Mouse (Mus musculus) embryonic fibroblast, embryonic 13.5 days (primary cell): ENCODE measurements around the gene Oas2. TPM values are rescaled to one million over a fixed set of nuclear protein-coding genes. Genes with fewer than 3 reads are reported as not detected.

Experiments
- H3K27ac ChIP-seq: 2 replicates; pipeline ENCODE4 v1.5.1; 2012; ENCODE audit warnings: low read length, control low read depth, inconsistent platforms; ENCODE audit not compliant: insufficient read depth
- H3K4me1 ChIP-seq: 2 replicates; pipeline ENCODE4 v1.6.1; 2011; ENCODE audit warnings: low read length; ENCODE audit not compliant: control insufficient read depth, insufficient read depth
- H3K4me3 ChIP-seq: 2 replicates; pipeline ENCODE4 v1.5.1; 2011; ENCODE audit warnings: mild to moderate bottlenecking, control low read depth, low read length; ENCODE audit not compliant: insufficient read depth
- CTCF ChIP-seq: IDR thresholded peaks from 2 replicates; pipeline ENCODE4 v1.5.1; 2011; ENCODE audit warnings: mild to moderate bottlenecking, control low read depth, low read length, moderate library complexity, borderline replicate concordance; ENCODE audit not compliant: insufficient read depth
- POLR2A ChIP-seq: IDR thresholded peaks from 2 replicates; pipeline ENCODE4 v1.6.1; 2011; ENCODE audit warnings: low read depth, mild to moderate bottlenecking, control low read depth, low read length, moderate library complexity
- polyA plus RNA-seq: library from polyadenylated mRNA; stranded (reverse); fragments of >200 nt; gene quantifications from 2 replicates; pipeline ENCODE4 v1.2.4, GENCODE M21; 2011; ENCODE audit warnings: low read depth; ENCODE audit not compliant: missing spikeins, insufficient read length

Gene Oas2
- polyA plus RNA-seq, 1 experiment = 0.61 TPM

GRCm38 (mm10) chr5:120734380-120734990, 15.2 kb downstream of the Oas2 start:
- H3K4me3 ChIP-seq = no peak overlapping the region
- no peak for TF ChIP-seq CTCF
- TF ChIP-seq POLR2A = no peak
- H3K27ac ChIP-seq = no peak overlapping the region
- no peaks in the 10 kb centered on the region for H3K4me1 ChIP-seq

GRCm38 (mm10) chr5:120733696-120734095, 16.0 kb downstream of the Oas2 start:
- Histone ChIP-seq H3K4me3 (no peak overlapping the region), H3K27ac (no peak overlapping the region), H3K4me1 (no peaks in the 10 kb centered on the region)
- TF ChIP-seq POLR2A (no peak), CTCF (no peak)

- Histone ChIP-seq H3K4me3 (no peak overlapping the region), H3K4me1 (no peaks in the 10 kb centered on the region), H3K27ac (no peak overlapping the region)
- TF ChIP-seq POLR2A = no peak
- TF ChIP-seq CTCF = no peak
Observed at GRCm38 (mm10) chr5:120732740-120733139, 16.9 kb downstream of the Oas2 start.

GRCm38 (mm10) chr5:120729319-120729718, 20.3 kb downstream of the Oas2 start:
- Histone ChIP-seq H3K27ac (no peak overlapping the region), H3K4me3 (no peak overlapping the region), H3K4me1 (no peaks in the 10 kb centered on the region)
- TF ChIP-seq POLR2A (no peak), CTCF (no peak)

- no peak overlapping the region for H3K4me3 ChIP-seq
- no peak overlapping the region for H3K27ac ChIP-seq
- no peak for TF ChIP-seq CTCF
- no peak for TF ChIP-seq POLR2A
- no peaks in the 10 kb centered on the region for H3K4me1 ChIP-seq
Observed at GRCm38 (mm10) chr5:120725811-120726455, 23.7 kb downstream of the Oas2 start.

GRCm38 (mm10) chr5:120721005-120721404, 28.6 kb downstream of the Oas2 start:
- TF ChIP-seq POLR2A (no peak), CTCF (no peak)
- Histone ChIP-seq H3K4me1 (no peaks in the 10 kb centered on the region), H3K4me3 (no peak overlapping the region), H3K27ac (no peak overlapping the region)

- TF ChIP-seq CTCF (no peak), POLR2A (no peak)
- H3K4me1 ChIP-seq = no peaks in the 10 kb centered on the region
Observed at GRCm38 (mm10) chr5:120718600-120719378, 30.9 kb downstream of the Oas2 start.

GRCm38 (mm10) chr5:120717136-120717535, 32.5 kb downstream of the Oas2 start:
- TF ChIP-seq POLR2A (no peak), CTCF (no peak)

More at GRCm38 (mm10) chr5:120718600-120719378, 30.9 kb downstream of the Oas2 start:
- H3K27ac ChIP-seq = no peak overlapping the region
- H3K4me3 ChIP-seq = no peak overlapping the region

GRCm38 (mm10) chr5:120714314-120714713, 35.3 kb downstream of the Oas2 start:
- TF ChIP-seq CTCF (peak; percentile 77), POLR2A (no peak)
- Histone ChIP-seq H3K4me1 (no peaks in the 10 kb centered on the region), H3K27ac (no peak overlapping the region), H3K4me3 (no peak overlapping the region)

More at GRCm38 (mm10) chr5:120717136-120717535, 32.5 kb downstream of the Oas2 start:
- H3K4me3 ChIP-seq = no peak overlapping the region
- H3K4me1 ChIP-seq = no peaks in the 10 kb centered on the region
- no peak overlapping the region for H3K27ac ChIP-seq

GRCm38 (mm10) chr5:120712721-120713120, 36.9 kb downstream of the Oas2 start:
- H3K4me3 ChIP-seq = no peak overlapping the region
- no peaks in the 10 kb centered on the region for H3K4me1 ChIP-seq
- TF ChIP-seq CTCF (no peak), POLR2A (no peak)
- no peak overlapping the region for H3K27ac ChIP-seq
